Mouse (Mus musculus): Measurements from ENCODE around the gene Rps19.

GRCm38 (mm10) chr7:24897959-24898358, 13.8 kb downstream of the Rps19 start:
- TF ChIP-seq CTCF (IDR thresholded peaks at IDR 0.05; ENCODE audit: insufficient read depth, low read length): no peak
- TF ChIP-seq POLR2A (IDR thresholded peaks at IDR 0.05; ENCODE audit: borderline replicate concordance, extremely low read depth, low read depth, low read length): no peak

Measured in lung, adult 2 months (tissue).